Mouse (Mus musculus) heart, postnatal 0 days (tissue): ENCODE measurements around the gene Nr1d2. TPM values are rescaled to one million over a fixed set of nuclear protein-coding genes. Genes with fewer than 3 reads are reported as not detected.
A peak's percentile ranks its signal among the peaks of the same experiment; 100 is the strongest.
"Not testable (repeated sequence)": the region's sequence is repeated elsewhere in the genome, so short reads cannot be mapped to it uniquely, and the experiment has no call there.

Experiments used
- ATAC-seq: fragments of 200-750 bp; cut with Nextera tagmentation; 2 replicates; pipeline ENCODE4 v1.8.0; 2017; ENCODE audit warnings: low read depth, moderate number of reproducible peaks, moderate library complexity; ENCODE audit not compliant: insufficient read depth
- DNase-seq: peaks from one replicate; pipeline ENCODE4 v3.0.0-alpha.2; 2016; ENCODE audit warnings: low spot score
- H3K27ac ChIP-seq: fragments of 300-500 bp; sonication (generic); 2 replicates; pipeline ENCODE4 v1.5.1; 2014; ENCODE audit warnings: low read depth, mild to moderate bottlenecking
- H3K27me3 ChIP-seq: fragments of 300-500 bp; sonication (generic); 2 replicates; pipeline ENCODE4 v1.6.1; 2014; ENCODE audit warnings: low read length, mixed read lengths; ENCODE audit not compliant: control insufficient read depth, insufficient read depth
- H3K36me3 ChIP-seq: fragments of 300-500 bp; sonication (generic); replicated peaks from 2 replicates; pipeline ENCODE4 v1.6.1; 2014; ENCODE audit warnings: low read length, mixed read lengths; ENCODE audit not compliant: control insufficient read depth, insufficient read depth
- H3K4me1 ChIP-seq: fragments of 300-500 bp; sonication (generic); 2 replicates; pipeline ENCODE4 v1.6.1; 2014; ENCODE audit warnings: antibody characterized with exemption; ENCODE audit not compliant: control insufficient read depth, insufficient read depth
- H3K4me2 ChIP-seq: fragments of 300-500 bp; sonication (generic); 2 replicates; pipeline ENCODE4 v1.6.1; 2014; ENCODE audit warnings: low read depth, mild to moderate bottlenecking, low read length, moderate library complexity
- H3K4me3 ChIP-seq: fragments of 300-500 bp; sonication (generic); 2 replicates; pipeline ENCODE4 v1.5.1; 2014; ENCODE audit warnings: low read depth, low read length
- H3K9ac ChIP-seq: fragments of 300-500 bp; sonication (generic); replicated peaks from 2 replicates; pipeline ENCODE4 v1.6.1; 2014; ENCODE audit warnings: low read depth, low read length, mixed read lengths
- H3K9me3 ChIP-seq: fragments of 300-500 bp; sonication (generic); replicated peaks from 2 replicates; pipeline ENCODE4 v1.6.1; 2016; ENCODE audit warnings: low read length; ENCODE audit not compliant: control insufficient read depth
- CTCF ChIP-seq: IDR thresholded peaks from 2 replicates; pipeline ENCODE4 v1.5.1; 2016; ENCODE audit warnings: antibody characterized with exemption, control low read depth, low read depth
- EP300 ChIP-seq: IDR thresholded peaks from 2 replicates; pipeline ENCODE4 v1.6.1; 2016; ENCODE audit warnings: antibody characterized with exemption, low read depth
- WGBS: fragments of 180-500 bp; shearing (Covaris S2); extraction: QIAGEN DNeasy Blood & Tissue Kit; methylation state at CpG from one replicate; pipeline ENCODE4 v1.1.7; 2014; 5-methylcytosine and 5-hydroxymethylcytosine counted together
- polyA plus RNA-seq: library from polyadenylated mRNA; unstranded; fragments of >200 nt; fragmentation: Nextera tagmentation; extraction: Ambion mirVana; gene quantifications from 2 replicates; pipeline ENCODE4 v1.2.1, GENCODE M21; 2015
- total RNA-seq: library from RNA; depleted of rRNA; stranded (reverse); fragments of >200 nt; gene quantifications from 2 replicates; pipeline ENCODE4 v1.2.3, GENCODE M21; 2014; ENCODE audit warnings: low replicate concordance

The Nr1d2 gene
- total and polyA plus RNA-seq, 2 experiments from 2014 or later = 23.5 to 30.9 TPM

- WGBS = 85% methylated on average over 5 of the region's 5 CpGs
These were observed 41.4 kb upstream of the Nr1d2 start for GRCm38 (mm10) chr14:18280375-18280774.

GRCm38 (mm10) chr14:18274526-18274925, 35.6 kb upstream of the Nr1d2 start:
- peaks cover 24% of the 10 kb centered on the region for H3K36me3 ChIP-seq
- H3K4me3 ChIP-seq = no peak overlapping the region
- H3K9me3 ChIP-seq = no peaks in the 10 kb centered on the region
- ATAC-seq (no peak), DNase-seq (no peak)
- H3K9ac ChIP-seq = no peak overlapping the region
- no peak overlapping the region for H3K4me2 ChIP-seq
- no peaks in the 10 kb centered on the region for H3K27me3 ChIP-seq
- H3K4me1 ChIP-seq = peaks cover 7% of the 10 kb centered on the region; the same call in 1 of the 2 replicates
- TF ChIP-seq EP300 (no peak), CTCF (no peak)
- no peak overlapping the region for H3K27ac ChIP-seq
- 84% methylated on average over 1 of the region's 1 CpGs for whole genome bisulfite sequencing

More at GRCm38 (mm10) chr14:18280375-18280774, 41.4 kb upstream of the Nr1d2 start:
- H3K9me3 ChIP-seq = no peaks in the 10 kb centered on the region
- H3K27ac ChIP-seq = no peak overlapping the region
- H3K27me3 ChIP-seq = no peaks in the 10 kb centered on the region
- no peak overlapping the region for H3K4me3 ChIP-seq
- no peak overlapping the region for H3K4me2 ChIP-seq
- H3K4me1 ChIP-seq = no peaks in the 10 kb centered on the region
- DNase-seq (no peak), ATAC-seq (no peak)
- H3K36me3 ChIP-seq = peaks cover 37% of the 10 kb centered on the region
- no peak overlapping the region for H3K9ac ChIP-seq
- no peak for TF ChIP-seq CTCF

DNA sequence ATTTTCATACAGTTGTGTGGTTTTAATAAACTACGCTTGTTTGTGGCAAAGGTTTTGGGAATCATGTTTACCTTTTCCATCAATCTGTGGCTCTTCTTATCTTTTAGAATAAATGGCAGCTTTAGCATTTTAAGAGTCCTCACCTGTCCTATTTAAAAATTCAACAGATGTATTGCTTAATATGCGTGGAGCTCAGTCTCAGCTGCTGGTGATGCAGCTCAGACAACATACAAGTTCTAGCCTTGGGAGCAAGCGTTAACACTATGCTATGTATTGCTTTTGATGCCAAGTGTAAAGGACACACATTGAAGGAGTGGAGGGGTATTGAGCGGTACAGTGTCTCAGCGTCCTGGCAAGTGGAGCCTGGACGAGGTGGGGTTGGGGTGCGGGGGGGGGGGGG, 32.7 kb upstream of the Nr1d2 start:
- ATAC-seq = no peak

GRCm38 (mm10) chr14:18270529-18271441, 31.9 kb upstream of the Nr1d2 start, which contains the start of the genes Nkiras1 and Rpl15:
Gene Nkiras1, plus strand, starts transcription at chr14:18271136.
Gene Rpl15, minus strand, starts transcription at chr14:18271391.
- under 1% methylated on average over 78 of the region's 78 CpGs for WGBS
- ATAC-seq (peak; percentile 100), DNase-seq (peak; percentile 99)
- no peaks in the 10 kb centered on the region for H3K27me3 ChIP-seq
- H3K4me1 ChIP-seq = peaks cover 11% of the 10 kb centered on the region; the same call in 1 of the 2 replicates
- H3K36me3 ChIP-seq = peaks cover 17% of the 10 kb centered on the region
- no peaks in the 10 kb centered on the region for H3K9me3 ChIP-seq
- peak within 1 kb of the TSS; percentile 76 for H3K4me3 ChIP-seq
- TF ChIP-seq EP300 (no peak), CTCF (no peak; the same call in 1 of the 2 replicates)
- H3K4me2 ChIP-seq = peak within 1 kb of the TSS; percentile 81
- H3K9ac ChIP-seq = peak within 1 kb of the TSS; percentile 78
- H3K27ac ChIP-seq = peak within 1 kb of the TSS; percentile 86

More for the DNA sequence above, 32.7 kb upstream of the Nr1d2 start:
- Histone ChIP-seq H3K36me3 (peaks cover 15% of the 10 kb centered on the region), H3K9ac (peak overlapping the region; percentile 72; the same call in 1 of the 2 replicates), H3K9me3 (no peaks in the 10 kb centered on the region), H3K4me2 (peak overlapping the region; percentile 81), H3K4me1 (peaks cover 11% of the 10 kb centered on the region; the same call in 1 of the 2 replicates), H3K27me3 (no peaks in the 10 kb centered on the region), H3K4me3 (peak overlapping the region; percentile 76), H3K27ac (peak overlapping the region; percentile 86; the same call in 1 of the 2 replicates)
- TF ChIP-seq CTCF (no peak), EP300 (no peak)
- 4% methylated on average over 7 of the region's 7 CpGs for WGBS
- no peak for DNase-seq

GRCm38 (mm10) chr14:18269947-18270528, 31.1 kb upstream of the Nr1d2 start:
- peak overlapping the region; percentile 76 for H3K4me3 ChIP-seq
- peak overlapping the region; percentile 77 for H3K27ac ChIP-seq
- H3K9me3 ChIP-seq, H3K27me3 ChIP-seq, DNase-seq, ATAC-seq: not testable (repeated sequence)
- H3K4me1 ChIP-seq = peaks cover 11% of the 10 kb centered on the region; the same call in 1 of the 2 replicates
- peak overlapping the region; percentile 78 for H3K9ac ChIP-seq
- 1% methylated on average over 22 of the region's 24 CpGs for WGBS
- peaks cover 17% of the 10 kb centered on the region for H3K36me3 ChIP-seq
- peak overlapping the region; percentile 75 for H3K4me2 ChIP-seq
